Mouse (Mus musculus): ENCODE results near the gene Vgf. TPM values are rescaled to one million over a fixed set of nuclear protein-coding genes. Genes with fewer than 3 reads are reported as not detected.

Gene Vgf
- total RNA-seq, 2 experiments from 2014 or later: 0.21 to 0.45 TPM

DNA sequence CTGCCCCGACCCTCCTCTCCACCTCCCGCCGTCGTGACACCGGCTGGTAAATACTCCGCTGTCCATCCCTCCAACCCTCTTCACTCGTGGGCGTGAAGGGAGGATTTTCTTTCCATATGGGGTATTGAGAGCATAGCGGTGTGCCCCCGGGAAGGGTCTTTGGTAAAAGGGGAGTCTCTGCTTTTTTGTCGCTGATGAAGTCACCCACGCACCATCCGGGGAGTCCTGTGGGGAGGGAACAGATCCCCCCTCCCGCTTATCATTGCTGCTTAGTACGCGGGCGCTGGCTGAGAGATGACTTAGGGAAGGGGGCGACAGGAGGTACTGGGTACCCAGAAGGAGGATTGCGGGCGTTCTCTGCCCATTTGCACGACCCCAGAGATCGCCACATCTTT, 4.2 kb downstream of the Vgf start:
- no peak for DNase-seq

DNA sequence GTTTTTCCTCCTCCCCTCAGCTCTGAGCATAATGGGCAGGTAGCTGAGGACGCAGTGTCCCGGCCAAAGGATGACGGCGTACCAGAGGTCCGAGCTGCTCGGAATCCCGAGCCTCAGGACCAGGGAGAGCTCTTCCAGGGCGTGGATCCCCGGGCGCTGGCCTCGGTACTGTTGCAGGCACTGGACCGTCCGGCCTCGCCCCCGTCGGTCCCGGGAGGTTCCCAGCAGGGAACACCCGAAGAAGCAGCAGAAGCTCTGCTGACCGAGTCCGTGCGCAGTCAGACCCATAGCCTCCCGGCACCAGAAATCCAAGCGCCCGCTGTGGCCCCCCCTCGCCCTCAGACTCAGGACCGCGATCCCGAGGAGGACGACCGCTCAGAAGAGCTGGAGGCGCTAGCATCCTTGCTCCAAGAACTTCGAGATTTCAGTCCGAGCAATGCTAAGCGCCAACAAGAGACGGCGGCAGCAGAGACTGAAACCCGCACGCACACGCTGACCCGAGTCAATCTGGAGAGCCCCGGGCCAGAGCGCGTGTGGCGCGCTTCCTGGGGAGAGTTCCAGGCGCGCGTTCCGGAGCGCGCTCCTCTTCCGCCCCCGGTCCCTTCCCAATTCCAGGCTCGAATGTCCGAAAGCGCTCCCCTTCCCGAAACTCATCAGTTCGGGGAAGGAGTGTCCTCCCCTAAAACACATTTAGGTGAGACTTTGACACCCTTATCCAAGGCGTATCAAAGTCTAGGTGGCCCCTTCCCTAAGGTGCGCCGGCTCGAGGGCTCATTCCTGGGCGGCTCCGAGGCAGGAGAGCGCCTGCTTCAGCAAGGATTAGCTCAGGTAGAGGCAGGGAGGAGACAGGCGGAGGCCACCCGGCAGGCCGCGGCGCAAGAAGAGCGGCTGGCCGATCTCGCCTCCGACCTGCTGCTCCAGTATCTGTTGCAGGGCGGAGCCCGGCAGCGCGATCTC, 5.2 kb downstream of the Vgf start:
- DNase-seq: peak; percentile 51

DNA sequence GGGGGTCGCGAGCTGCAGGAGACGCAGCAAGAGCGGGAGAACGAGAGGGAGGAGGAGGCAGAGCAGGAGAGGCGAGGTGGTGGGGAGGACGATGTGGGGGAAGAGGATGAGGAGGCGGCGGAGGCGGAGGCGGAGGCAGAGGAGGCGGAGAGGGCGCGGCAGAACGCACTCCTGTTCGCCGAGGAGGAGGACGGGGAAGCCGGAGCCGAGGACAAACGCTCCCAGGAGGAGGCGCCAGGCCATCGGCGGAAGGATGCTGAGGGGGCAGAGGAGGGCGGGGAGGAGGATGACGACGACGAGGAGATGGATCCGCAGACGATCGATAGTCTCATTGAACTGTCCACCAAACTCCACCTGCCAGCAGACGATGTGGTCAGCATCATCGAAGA, 5.8 kb downstream of the Vgf start:
- DNase-seq: peak; percentile 19

DNA sequence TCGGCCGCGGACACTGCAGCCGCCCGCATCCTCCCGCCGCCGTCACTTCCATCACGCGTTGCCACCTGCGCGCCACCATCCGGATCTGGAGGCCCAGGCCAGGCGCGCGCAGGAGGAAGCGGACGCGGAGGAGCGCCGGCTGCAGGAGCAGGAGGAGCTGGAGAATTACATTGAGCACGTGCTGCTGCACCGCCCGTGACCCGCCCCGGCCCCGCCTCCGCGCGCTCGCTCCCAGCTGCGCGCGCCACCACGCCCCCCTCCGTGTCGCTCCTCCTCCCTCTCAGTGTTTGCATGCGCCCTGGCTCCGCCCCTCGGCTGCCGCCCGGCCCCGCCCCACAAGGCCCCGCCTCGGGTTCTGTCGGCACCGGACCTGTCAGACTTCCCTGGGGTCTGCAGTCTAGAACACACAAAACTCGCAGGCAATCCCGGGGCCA, 6.5 kb downstream of the Vgf start:
- peak; percentile 82 for DNase-seq

DNA sequence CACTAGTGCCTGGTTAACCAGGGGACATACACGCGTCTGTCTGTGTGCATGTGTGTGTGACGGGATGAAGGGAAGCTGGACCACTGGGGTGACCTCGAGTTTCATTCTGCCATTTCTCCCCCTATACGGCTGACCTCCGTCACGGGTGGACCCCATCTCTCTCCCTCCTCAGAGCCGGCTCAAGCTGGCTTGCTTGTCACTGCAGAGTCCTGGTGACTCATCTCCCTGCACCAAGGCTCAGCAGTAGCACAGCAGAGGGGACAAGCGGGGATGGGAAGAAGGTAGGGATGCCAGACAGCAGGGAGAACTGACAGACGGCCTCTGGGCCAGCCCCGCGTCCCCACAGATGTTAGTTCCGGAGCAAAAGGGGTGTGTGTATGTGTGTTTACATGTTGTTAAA, 10.0 kb downstream of the Vgf start:
- no peak for DNase-seq

DNA sequence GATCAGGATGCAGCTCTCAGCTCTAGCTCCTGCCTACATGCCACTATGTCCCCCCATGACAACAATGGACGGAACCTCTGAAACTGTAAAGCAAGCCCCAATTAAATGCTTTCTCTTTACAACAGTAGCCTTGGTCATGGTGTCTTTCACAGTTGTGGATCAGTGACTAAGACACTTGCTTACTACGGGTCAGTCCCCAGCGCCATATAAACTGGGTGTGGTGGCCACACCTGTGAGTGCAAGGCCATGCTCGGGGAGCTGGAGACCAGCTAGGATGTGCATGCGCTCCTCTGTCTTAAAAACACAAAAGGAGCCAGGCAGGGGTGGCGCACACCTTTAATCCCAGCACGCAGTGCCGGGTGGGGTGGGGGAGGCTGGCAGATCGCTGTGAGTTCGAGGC, 13.3 kb downstream of the Vgf start:
- no peak for DNase-seq

DNA sequence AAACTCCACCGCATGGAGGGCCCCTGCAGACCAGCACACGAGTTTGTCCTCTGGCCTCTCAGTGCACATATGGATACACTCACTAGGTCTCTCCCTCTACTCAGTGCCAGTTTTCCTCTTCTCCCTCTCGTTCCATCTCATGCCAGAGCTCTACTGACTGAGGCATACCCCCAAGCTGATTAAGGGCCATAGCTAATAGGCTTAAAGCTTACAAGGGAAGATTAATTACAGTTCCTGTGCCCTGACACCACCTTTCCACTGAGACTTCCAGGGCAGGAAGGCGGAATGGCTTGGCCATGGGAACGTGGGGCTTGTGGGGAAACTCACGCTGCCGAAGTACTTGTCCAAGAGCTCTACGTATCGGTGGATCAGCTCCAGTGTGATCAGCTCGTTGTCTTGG, 15.2 kb downstream of the Vgf start:
- no peak for DNase-seq

DNA sequence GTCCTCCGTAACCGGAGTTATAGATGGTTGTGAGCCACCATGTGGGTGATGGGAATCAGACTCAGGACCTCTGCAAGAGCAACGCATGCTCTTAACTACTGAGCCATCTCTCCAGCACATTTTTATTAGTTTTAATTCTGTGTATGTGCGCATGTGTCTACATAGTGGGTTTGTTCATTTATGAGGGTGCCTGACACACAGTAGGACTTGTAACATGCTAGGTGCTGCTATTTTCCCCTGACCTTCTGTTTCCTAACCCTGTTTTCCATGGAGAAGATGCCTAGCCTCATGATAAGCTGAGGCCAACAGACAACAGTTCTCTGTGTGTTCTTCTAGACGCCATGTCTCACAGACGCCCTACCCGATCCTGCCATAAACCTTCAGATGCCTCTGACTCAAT, 17.8 kb downstream of the Vgf start:
- no peak for DNase-seq

DNA sequence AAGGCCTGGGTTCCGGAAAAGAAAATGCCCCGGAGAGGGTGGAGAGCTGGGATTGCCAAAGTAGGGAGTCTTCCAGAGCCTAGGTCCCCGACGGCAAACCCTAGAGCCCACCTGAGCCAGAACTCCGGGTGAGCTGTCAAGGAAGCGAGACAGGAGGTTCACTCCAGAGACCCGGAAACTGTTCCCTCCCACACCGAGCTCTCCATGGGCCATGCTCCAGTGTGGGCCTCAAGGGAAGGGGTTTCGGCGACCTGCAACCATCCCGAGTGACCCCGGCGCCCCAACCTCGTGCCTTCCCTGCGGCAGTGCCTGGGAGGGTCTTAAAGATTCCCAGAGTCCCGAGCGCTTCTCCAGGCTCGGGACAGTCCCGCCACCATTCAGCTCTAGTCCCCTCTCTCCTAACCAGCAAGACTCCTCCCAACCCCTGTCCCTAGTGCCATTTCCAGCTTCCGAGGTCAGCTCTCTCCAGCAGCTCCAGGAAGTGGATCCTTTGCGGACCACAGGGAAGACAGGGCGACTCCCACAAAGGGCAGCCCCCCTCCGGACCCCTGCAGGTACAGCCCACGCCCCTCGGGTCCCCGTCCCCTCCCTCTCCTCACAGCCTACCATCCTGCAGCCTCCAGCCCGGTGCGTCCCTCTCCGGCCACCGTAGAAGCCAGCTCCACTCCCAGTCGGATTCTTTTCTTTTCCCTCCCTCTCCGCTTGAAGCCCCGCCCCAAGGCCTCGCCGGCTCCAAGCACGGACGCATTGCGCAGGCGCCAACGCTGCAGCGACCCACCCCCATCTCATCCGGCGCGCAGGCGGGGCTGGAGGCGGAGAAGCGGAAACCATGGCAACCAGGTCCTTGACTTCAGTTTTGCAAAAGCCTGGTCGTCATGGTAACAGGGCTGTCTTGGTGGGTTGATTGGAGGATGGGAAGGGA, 19.5 kb downstream of the Vgf start, which contains the start of gene Ap1s1:
Gene Ap1s1 (minus strand): TSS at position 734 of the 922 bp plus-strand sequence.
- DNase-seq: peak; percentile 97

DNA sequence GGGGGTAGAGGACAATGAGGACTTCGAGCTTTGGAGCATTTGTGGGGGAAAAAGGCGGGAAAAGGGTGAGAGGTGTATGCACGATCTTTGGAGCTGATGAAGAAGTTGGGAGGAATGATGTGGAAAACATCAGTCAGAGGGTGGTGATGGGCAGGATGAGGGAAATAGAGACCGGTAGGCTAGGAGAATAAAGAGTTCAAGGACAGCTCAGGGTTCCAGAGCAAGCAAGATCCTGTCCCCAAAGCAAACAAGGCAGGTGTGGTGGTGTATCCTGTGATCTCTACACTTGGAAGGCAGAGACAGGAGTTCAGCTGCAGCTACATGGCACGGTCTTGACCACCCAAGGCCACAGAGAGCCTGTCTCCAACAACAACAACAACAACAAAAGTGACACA, 20.1 kb downstream of the Vgf start:
- no peak for DNase-seq

DNA sequence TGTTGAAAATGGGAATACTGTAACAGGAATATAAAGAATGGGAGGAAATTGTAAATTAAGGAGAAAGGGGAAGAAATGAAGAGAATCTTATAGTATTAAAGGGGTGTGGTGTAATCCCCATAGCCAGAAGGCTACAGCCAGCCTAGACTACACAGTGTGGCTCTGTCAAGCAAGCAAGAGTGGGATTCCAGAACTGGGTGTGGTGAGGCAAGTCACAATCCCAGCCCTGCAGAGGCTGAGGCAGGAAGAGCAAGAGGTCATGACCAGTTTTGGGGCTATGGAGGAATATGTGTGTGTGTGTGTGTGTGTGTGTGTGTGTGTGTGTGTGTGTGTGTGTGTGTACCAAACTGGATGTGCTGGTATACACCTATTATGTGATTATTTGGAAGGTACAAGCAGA, 20.8 kb downstream of the Vgf start:
- DNase-seq: no peak

DNA sequence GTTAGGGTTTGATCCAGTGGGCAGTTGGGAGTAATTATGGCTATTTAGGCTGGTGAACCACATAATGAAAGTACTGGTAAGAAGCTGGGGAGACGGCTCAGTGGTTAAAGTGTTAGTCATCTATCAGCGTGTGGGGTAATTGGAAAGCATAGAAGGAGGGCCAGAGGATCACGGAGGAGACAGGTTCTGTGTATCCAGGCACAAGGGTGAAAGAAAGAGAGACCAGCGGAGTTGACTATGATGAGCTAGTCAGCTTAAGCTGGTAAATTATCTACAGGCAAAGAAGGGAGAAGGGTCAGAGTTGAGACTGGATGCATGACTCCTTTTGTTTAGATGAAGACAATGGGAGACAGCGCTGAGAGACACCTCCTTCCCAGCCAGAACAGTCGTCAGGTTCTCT, 24.9 kb downstream of the Vgf start:
- DNase-seq: no peak

DNA sequence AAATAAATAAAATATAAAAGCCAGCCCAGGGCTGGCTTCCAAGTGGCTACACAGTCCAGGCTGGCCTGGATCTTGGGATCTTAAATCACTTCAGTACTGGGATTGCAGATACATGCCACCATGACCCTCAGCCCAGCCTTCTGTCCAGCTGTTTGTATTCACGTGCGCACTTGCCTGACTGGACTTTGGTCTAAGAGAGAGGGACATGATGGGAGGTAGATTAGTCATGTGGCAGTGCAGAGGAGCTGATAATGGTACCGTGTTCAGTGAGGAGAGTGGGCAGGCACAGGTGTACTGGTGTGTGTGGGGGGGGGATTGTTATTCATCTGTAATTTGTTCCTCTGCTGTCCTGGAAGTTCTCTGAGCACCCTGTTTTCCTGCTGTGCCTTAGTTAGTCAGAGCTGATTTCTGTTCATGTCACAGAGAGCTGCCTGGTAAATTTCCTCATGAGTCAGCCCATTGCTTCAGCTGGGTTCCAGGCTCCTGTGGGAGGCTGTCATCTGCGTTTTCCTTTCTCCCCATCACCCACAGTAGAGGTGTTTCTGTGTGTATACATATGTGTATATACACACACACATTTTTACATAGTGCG, 25.8 kb downstream of the Vgf start:
- DNase-seq: no peak

DNA sequence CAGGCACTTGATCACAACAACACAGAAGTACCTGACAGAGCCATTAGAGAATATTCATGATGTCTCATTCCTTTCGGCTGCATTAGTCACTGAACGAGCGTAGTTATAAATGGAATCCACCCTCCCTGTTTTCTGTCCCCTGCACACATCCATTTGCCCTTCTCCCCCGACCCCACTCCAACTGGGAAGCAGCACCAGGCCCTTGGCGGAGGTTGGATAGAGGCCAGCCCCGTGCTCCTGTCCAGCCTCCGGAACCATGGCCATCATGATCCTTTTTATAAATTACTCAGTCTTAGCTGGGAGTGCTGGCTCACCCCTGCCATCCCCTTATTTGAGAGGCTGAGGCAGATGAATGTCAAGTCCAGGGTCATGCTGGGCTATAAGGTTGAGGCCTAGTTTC, 28.1 kb downstream of the Vgf start:
- DNase-seq: no peak

DNA sequence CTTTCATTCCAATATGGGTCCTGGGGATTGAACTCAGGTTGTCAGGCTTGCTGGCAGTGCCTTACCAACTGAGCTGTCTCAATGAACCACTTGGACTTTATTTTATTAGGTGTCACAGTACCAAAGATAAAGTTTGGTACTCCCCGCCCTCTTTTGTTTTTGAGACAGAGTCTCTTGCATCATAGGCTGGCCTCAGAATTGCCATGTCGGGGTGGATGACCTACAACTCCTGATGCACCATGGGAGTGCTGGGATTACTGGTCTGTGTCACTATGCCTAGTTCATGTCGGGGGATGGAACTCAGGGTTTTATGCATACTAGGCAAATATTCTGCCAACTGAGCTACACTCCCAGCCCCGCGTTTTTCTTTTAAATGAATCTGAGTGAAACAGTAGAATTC, 28.7 kb downstream of the Vgf start:
- no peak for DNase-seq

DNA sequence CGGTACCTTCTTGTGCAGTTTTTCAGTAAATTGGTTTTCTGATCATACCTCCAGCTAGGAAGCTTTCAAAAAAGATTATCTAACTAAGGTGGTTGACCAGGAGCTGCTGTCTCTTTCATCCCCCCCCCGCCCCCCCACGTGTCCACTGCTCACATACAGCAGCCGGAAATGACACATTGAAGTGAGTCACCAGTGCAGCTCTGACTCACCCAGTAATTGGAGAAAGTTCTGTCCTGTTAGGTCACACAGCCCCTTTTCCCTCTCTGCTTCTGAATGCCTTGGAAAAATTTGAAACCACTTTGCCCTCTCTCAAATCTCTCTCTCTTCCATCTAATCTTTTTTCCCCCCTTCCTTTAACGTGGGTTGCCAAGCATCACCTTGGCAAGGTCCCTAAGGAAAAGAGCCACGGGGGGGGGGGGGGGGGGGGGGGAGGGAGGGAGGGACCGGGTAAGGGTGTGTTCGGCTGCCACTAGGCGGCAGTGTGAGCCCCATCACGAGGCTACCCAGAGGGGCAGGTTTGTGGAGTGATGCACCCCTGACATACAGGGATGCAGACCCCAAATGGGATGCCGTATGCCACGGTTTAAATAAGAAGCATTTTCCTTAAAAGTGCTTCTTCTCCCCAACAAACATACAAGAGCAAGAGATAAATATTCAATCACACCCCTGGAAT, 35.8 kb downstream of the Vgf start:
- peak; percentile 72 for DNase-seq

DNA sequence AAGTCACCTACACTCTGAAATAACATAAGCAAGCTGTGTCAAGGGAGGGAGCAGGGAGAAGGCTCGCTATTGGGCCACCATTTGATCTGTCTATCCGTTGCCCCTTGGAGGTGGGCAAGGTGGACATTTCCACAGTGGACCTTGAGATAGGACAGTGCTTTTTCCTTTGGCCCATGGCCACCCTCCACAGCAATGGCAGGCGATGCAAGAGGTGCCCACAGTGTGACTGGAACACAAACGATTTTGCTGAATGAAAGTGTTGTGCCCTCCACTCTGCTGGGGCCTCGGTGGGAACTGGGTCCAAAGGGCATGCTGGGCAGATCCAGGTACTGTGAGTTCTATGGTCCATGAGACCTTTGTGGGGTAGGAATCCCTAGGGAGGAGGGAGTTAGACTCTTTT, 36.4 kb downstream of the Vgf start:
- DNase-seq: no peak

DNA sequence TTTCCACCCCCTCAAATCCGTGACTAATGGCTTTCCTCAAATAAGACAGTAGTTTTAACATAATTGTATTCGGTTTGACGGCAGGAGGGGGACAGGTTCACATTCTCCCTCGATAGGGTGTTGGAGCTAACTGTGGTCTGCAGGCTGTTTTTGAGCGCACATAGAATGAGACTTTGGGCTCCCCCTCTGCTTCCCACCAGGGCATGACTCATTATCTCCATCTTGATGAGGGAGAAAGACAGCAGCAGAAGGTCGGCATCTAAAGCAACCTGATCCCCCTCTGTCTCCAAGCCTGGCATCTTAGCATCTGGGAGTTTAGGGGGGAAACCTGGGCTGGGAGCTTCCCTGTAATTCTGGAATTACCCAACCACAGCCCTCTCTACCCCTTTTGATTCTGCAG, 39.3 kb downstream of the Vgf start:
- DNase-seq: no peak

DNA sequence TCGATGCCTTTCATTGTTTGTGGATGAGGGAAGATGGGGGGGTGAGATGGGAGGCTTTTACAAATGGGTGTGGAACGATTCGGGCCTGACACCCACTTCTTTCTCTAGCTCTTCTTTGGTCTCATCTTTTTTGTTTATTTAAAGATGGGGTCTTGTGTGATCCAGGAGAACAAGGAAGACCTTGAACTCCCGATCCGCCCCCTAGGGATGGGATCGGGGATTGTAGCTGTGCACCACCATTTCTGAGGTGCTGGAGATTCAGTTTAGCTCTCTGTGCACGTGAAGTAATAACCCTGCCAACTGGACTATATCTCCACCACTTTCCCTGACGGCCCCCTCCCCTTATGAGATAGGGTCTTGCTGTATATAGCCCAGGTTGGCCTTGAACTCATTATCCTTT, 39.7 kb downstream of the Vgf start:
- no peak for DNase-seq

DNA sequence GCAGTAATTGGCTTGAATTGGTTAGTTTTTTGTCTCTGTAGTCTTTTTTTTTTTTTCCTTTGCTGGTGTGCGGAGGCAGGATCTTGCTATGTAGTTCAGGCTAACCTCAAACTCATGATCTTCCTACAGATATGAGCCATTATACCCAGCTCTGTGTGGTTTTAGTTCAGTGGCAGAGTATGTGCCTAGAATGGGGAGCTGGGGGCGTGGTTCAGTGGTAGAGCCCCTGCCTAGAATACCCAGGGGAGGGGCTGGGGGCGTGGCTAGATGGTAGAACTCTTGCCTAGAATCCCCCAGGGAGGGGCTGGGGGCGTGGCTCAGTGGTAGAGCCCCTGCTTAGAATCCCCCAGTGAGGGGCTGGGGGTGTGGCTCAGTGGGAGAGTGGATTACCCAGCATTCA, 42.5 kb downstream of the Vgf start:
- DNase-seq: no peak

DNA sequence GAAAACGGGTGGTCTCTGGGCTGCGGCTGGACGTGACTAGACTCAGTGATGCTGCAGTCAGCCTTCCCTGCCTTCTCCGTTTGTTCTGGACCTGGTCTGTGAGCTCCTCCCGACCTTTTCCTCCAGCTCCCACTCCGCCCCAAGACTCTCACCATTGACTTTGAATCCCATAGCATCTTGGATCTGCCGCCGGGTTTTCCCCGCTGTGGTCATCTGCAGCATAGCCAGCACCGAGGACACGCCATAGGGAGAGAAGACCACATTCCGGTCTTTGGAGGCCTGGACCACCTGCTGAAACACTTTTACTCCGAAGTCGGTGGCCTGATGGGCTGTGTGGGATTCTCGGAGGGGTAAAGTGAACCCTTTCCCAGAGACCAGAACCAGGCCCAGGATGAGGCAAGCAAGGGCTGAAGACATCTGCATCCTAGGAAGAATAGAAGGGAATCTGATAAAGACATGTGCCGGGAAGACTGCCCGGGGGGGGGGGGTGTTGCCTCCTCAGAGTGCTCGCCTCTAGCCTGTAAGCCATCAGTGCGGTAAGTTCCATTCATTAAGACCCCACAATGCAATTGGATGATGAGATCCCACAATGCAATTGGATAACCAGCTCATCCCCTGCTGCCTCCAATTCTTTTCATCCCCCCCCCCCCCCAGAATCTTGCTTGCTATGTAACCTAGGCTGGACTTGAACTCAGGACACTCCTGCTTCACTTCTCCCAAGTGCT, 44.9 kb downstream of the Vgf start:
- DNase-seq: no peak
